Mouse (Mus musculus) adrenal gland, postnatal 10 days (tissue): ENCODE measurements around the gene Epb41l1. TPM values are rescaled to one million over a fixed set of nuclear protein-coding genes. Genes with fewer than 3 reads are reported as not detected.

Source experiments
- DNase-seq: peaks from one replicate; pipeline ENCODE4 v3.0.0; 2021; ENCODE audit warnings: mixed read lengths
- total RNA-seq, 2 experiments: library from RNA; stranded (reverse); gene quantifications; 2 replicates each; pipeline ENCODE4 v1.2.3; 2021

Gene Epb41l1
- total RNA-seq, 2 experiments from 2014 or later = 41.5 to 56.4 TPM

DNA sequence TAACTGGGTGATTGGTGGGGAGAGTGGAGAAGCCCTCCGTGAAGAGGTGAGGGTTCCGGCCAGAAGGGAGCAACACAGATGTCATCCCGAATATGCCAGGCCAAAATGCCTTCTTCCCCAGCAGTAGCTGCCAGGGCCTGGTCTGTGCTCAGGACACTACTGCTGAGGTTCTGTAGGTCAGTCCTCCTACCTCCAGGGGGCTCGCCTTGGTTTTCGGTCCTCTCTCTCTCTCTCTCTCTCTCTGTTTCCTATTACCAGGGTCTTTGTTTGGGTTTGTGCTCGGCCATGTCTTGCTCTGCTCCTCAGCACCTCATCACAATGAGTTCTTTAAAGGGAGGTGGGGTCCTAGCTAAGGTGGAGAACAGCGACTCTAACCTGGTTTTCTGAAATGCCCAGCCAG lies 120.3 kb downstream of the Epb41l1 start:
- DNase-seq = no peak

DNA sequence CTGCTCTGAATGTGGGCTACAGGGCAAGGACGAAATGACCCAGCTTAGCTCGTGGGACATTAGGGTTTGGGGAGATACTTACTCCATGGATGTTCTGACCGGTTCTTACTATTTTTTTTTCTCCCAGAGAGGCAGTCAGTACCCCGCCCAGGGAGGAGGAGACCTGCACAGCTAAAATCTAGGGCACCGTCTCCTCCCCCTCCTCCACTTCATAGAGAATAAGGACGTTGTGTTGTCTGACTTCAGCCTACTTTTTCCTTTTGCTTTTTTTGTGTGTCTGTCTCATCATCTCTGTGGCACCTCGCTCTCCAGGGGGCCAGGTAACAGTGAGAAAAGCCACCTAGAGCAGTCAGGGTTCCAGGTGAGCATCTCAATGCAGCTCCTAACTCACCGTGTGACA lies 121.7 kb downstream of the Epb41l1 start:
- DNase-seq = no peak

DNA sequence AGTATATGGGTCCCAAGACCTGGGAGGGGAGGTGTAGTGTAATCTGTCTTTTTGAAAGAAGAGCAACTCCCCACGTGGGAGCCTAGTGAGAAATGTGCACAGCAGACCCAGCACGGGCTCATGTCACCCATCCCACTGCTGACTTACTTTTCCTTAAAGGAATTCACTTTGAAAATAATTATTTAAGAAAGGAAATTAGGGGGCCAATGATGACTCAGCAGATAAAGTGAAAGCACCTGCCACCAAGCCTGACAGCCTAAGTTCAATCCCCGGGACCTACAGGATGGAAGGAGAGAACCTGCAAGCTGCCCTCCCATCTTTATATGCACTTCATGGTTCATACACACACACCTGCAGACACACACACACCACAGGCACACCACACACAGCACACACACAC lies 123.1 kb downstream of the Epb41l1 start:
- DNase-seq = no peak

DNA sequence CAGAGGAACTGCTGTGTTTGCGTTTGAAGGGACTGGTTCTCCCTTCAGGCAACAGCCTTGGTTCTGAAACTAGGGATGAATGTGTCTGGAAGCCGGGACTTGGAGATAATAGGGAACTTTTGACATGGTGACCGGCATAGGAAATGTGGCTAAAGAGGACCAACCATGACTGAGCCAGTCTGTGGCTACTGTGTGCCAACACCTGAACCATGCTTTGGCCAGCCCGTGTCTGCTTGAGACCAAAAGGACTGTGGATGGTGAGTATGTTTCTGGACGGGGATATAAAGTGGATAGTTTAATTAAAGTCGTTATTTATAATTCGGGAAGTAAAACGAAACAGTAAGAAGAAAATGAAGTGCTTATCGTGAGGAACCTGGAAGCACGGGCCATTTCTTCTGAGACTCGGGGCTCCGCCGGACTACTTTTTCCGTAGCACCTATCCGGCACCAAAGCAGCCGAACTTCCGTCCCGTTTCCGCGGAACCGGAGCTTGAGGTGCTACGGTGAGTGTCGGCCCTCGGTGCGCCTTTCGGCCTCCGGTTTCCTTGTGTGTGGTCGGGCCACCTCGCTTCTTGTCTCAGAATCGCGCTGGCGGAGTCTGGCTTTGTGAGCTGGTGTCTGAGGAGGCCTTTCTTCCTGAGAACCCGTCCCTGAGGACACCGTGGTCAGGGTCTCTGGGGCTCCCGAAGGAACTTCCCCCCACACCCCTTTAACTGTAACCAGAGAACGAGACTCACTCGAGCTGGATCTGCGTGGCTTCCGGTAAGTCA lies 126.6 kb downstream of the Epb41l1 start, which contains the start of gene Aar2:
Gene Aar2 (plus strand): TSS at position 462 of the 769 bp plus-strand sequence.
- DNase-seq = peak; percentile 90

DNA sequence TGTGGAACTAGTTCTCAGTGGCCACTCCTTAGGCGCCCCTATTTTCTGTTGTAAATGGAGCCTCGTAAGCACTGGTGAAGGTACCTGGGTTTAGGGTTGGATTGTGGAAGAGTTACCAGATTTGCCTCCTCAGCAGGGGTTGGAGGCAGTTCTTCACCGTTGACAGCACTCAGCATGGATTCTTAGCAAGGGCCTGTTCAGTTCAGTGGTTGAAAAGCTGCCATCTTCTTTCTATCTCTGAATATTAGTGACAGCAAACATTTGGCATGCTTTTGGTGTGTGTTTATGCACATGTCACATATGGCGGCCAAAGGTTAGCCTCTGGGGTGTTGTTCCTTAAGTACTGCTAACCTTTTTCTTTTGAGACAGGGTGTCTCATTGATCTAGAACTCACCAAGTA lies 131.7 kb downstream of the Epb41l1 start:
- DNase-seq = no peak

DNA sequence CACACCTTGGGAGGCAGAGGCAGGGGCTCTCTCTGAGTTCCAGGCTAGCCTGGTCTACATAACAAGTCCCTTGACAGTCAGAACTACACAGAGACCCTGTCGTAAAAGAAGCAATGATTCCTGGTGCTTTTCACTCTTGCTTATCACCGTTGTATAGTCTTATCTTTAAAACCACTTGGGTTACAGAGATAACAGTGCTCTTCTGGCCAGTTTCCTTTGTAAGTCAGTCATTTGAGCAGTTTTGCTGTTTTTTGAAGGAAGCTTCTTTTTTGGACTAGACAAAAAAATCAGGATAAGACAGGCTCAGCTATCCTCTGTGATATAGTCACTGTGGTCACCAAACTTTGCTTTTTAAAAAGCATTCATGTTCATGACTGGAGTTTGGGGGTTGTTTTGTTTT lies 141.1 kb downstream of the Epb41l1 start:
- no peak for DNase-seq

DNA sequence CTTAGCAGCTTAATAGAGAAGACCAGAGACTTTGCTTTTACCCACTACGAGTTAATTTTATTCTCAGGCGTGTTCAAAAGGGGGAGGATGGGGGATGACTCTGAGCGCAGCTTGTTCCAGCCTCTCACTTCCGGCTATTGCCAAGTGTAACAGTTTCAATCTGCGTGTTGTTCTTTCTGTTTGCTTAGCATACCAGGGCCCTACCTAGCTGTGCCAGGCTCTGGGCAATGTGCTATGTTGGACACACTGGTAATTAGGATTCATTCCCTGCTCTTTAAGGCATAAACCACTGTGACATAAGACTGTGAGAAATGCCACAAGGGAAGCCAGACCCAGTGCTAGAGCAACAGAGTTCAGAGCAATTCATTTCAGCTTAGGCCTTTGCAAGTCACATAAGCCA lies 142.8 kb downstream of the Epb41l1 start:
- DNase-seq = no peak

DNA sequence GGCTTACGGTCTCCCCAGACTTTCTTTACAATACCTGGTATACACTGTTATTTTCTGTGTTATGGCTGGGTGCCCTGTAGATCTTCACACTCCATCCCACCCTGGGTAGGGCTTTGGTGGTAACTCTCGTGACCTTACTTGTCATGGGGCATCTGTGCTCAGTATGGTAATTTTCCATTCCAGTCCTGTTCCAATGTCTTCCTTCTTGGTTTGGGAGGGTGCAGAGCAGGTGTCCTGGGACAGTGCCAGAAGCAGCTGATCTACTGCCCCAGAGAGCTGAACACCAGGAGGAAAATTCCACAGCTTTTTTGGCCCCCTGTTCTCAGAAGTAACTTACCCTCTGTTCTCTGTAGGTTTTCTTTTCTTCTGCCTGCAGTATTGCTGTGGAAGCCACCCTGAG lies 145.8 kb downstream of the Epb41l1 start:
- no peak for DNase-seq

DNA sequence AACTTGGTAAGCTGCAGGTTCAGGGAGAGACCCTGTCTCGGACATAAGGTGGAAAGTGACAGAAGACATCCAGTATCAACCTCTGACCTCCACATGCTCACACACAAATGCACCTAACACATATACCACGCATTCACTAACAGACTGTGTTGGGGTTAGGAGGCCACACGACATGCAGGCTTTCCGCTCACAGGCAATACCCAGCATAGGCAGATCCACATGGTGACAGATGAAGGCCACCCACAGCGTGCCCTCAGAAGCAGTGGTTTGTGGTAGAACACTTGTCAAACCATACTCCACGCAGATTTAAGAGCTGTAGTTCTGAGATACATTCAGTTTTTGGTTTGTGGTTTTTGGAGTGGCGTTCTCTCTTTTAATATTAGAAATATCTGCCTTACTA lies 147.9 kb downstream of the Epb41l1 start:
- DNase-seq = no peak

DNA sequence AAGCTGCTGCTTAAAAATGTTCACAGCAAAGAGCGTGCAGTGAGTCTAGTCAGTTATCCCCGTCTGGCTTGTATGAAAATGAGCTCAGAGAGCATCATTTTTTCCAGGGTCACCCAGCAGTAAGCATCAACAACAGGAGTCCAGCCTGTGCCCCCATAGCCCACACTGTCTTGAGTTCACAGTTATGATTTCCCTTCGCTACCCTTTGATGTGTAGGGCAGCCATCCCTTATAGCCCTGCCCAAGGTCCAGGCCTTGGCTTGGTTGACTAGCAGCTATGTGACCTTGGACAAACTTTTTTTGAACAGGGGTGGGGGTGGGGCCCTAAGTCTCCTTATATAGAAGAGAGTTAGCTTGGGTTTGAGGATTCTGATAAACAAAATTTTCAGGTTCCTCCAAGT lies 148.6 kb downstream of the Epb41l1 start:
- peak; percentile 55 for DNase-seq

DNA sequence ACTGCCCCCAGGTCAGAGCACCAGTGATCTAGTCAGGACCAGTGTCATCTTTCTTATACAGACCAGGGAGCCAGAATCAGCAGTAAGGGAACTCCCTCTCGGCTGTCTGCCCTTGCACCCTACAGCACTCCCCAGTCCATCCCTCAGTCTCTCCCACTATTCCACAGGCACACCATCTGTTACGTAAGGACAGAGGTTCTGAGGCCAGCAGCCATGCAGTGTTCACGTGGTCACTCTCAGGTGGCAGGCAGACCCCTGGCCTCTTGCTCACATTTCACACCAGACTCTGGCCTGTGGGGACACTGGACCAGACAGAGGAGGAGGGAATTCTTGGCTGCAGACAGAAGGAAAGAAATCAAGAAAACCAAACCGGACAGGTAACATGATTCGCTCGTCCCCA lies 150.8 kb downstream of the Epb41l1 start:
- no peak for DNase-seq

DNA sequence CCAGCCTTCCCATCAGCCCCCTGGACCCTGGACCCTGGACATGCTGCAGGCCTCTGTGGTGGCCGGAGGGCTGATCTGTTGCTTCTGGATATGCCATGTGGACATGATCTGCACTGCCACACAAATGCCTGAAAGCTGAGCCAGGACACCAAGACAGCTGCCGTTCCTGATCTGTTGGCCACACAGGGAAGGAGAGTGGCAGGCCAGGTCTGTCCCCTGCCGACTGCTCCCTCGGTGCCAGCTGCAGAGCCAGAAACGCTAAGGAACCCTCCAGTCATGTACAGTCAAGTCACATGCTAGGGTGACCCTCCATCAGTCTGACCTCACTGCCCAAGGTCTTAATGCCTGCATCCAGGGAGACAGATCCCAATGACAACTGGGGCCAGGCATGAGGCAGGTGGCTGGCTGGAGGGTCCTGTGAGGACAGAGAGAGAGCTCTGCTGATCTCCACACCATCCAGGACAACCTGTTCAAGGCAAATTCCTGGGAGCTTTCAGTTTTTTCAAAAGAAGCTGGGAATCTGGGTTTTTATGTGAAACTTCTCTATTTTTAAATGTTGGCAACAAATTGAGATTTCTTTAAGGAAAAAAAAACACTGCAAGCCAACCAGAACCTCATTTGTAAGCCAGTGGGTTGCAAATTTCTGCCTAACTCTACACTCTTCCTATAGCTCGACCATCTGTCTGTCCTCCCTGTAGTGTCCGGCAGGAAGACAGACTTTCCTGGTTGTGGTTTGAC lies 156.3 kb downstream of the Epb41l1 start:
- DNase-seq = no peak

DNA sequence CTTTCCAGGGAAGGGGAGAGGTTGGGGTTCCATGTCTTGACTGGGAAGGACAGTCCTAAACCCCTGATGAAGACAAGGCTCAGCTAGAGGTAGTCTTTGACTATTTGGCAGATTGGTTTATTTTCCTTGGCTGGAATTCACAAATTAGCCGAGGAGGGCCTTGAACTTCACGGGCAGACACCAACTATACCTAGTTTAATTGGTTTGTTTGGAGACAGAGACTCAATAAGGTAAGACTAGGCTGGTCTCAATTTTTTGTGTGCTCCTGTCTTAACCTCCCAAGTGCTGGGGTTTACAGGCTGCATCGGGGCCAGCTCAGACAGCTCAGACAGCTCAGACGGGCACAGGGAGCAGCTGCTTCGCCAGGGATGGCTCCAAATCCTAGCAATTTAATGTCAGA lies 159.8 kb downstream of the Epb41l1 start:
- DNase-seq = no peak

DNA sequence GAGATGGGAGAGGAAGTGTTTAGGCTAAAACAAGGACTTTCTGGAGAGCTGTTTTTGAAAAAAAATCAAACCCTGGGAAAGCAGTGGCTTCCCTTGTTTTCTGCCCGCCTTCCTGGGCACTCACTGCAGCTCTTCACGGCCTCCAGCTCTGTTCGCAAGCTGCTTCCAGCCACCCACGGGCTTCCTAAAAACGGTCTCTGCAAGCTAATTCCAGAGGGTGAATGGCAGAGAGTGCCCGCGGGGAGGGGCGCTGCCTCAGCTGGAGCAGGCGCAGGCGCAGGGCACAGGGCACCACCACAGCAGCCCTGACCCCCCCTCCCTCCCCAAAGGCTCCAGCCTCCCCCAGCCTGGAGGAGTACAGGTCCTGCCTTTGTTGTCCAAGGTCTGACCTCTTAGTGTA lies 160.5 kb downstream of the Epb41l1 start:
- no peak for DNase-seq

DNA sequence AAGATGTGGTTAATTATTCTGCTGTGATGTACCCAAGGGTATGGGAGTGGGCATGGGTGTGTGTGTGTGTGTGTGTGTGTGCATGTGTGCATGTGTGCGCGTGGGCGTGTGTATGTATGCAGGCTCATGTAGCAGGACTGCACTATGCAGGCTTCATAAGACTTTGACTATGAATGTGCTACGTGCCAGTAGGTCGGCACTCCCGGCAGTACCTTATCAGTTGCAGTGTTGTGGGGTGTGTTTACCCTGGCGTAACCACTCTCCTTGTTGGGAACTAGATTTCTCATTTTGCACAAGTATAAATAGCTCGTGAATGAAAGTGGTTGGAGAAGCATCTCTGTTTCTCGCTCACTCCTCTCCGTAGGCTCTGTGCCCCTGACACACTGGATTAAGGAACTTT lies 162.2 kb downstream of the Epb41l1 start:
- DNase-seq = no peak

DNA sequence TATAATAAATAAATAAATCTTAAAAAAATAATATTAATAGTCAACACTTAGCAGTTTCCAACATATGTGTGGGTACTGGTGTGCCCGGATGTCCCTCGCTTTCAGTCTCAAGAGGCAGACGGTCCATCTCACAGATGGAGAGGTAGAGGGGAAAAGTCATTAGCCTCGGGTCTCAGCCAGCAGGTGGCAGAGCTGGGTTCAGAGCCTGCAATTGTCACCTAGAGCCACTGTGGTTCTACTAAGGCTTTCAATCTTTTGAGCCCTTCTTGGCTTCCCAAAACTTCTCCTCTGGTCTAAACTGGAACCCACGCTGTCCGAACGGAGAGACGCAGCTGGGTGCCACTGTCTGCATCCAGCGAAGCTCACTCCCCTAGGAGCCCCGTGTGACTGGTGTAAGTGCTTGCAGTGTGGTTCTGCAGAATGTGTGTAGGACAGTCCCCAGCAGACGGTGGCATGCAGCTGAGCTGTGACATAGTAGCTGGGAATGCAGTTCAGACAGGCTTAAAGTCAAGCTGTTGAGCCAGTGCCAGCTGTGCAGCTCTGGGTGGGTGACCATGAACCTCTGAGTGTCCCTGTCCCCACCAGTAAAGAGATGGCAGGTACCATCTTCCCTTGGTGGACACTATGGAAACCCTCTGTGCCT lies 163.6 kb downstream of the Epb41l1 start:
- no peak for DNase-seq

DNA sequence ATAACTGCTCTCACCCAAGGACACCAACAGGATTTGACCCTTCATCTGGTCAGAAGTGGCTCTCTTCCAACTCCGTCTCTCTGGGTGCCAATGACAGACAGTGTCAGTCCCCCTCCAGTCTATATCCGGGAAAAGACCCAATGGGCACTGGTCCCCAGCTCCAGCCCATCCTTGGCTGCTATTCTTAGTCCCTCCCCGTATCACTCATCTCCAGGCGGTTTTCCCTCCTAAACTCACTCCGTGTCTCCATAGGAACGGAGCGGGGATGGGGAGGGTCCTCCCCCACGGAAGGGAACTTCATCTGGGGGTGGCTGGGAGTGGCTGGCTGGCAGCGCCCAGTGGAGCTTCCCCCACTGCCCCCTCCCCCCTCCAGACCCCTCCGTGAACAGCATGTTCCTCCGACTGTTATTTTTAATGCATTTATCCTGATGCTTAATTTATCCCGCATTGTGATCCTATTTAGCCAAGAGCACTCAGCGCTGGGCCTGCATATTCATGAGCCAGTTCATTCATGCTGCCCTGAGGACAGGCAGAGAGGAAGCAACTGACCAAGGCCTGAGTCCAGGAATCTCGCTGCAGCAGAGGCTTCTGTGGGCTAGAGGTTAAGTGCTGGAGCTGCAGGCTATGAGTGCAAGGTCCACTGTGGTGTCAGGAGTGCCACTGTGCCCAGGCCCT lies 164.2 kb downstream of the Epb41l1 start:
- DNase-seq = no peak

DNA sequence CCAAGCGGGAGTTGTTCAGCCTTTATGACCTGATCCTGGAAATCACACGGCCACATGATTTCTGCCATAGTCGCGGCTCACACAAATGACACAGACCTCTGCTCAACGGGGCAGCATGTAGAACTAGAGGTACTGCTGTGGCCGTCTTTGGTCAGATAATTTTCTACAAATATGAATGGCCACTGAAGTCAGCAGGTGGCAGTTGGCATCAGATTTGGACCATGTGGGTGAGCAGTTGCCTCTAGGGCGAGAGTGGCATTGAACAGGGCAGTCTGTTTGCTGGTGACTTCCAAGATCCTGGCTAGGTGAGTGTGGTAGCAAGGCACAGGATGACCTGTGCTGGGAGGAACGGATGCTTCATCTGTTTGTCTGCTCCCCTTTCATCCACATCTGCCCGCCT lies 168.8 kb downstream of the Epb41l1 start:
- DNase-seq = no peak
